Mouse (Mus musculus): Measurements from ENCODE around the gene Lama1.

DNA sequence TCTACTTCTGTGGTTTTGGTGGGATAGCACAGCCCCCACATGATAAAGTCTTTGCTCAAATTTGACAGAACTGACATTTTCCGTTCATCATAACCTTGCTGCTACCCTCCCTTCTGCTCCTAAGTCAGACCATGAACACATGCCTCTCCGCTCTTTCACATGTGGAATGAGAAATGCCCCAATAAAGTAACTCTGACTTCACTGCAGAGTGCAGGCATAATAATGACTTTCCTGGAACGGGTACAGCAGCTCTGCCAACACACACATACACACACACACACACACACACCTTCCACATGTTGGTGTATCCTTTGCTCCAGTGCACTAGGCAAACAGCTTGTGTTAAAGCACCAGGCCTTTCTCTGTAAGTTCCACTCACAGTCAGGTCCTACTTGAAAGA, 167.9 kb downstream of the Lama1 start:
- no peak for TF ChIP-seq CTCF (IDR thresholded peaks at IDR 0.05; ENCODE audit: control insufficient read depth, insufficient read depth, insufficient read length)
- TF ChIP-seq MAX (IDR thresholded peaks at IDR 0.05) = no peak
- TF ChIP-seq MYOG (IDR thresholded peaks at IDR 0.05; ENCODE audit: control insufficient read depth, extremely low read depth, insufficient read length) = no peak
- no peak for TF ChIP-seq MYOD1 (IDR thresholded peaks at IDR 0.05; ENCODE audit: control insufficient read depth, insufficient read length, low read depth)
- no peak for TF ChIP-seq USF1 (IDR thresholded peaks at IDR 0.05; ENCODE audit: low read depth)
- no peak for TF ChIP-seq CEBPB (IDR thresholded peaks at IDR 0.05; ENCODE audit: low read depth)

Measured in C2C12 (cell line).